Mouse (Mus musculus) stomach, postnatal 0 days (tissue): ENCODE measurements around the gene Aida. TPM values are rescaled to one million over a fixed set of nuclear protein-coding genes. Genes with fewer than 3 reads are reported as not detected.

Experiments
- ATAC-seq: fragments of 200-750 bp; cut with Nextera tagmentation; 2 replicates; pipeline ENCODE4 v1.8.0; 2017; ENCODE audit not compliant: low FRiP score, low TSS enrichment
- DNase-seq: peaks from one replicate; pipeline ENCODE4 v3.0.0-alpha.2; 2016; ENCODE audit warnings: low spot score
- H3K27ac ChIP-seq: fragments of 300-500 bp; sonication (generic); replicated peaks from 2 replicates; pipeline ENCODE4 v1.5.1; 2014; ENCODE audit warnings: mild to moderate bottlenecking, control low read depth
- H3K27me3 ChIP-seq: fragments of 300-500 bp; sonication (generic); 2 replicates; pipeline ENCODE4 v1.6.1; 2014; ENCODE audit warnings: low read length; ENCODE audit not compliant: control insufficient read depth, insufficient read depth
- H3K36me3 ChIP-seq: fragments of 300-500 bp; sonication (generic); 2 replicates; pipeline ENCODE4 v1.6.1; 2014; ENCODE audit warnings: low read length, mixed read lengths; ENCODE audit not compliant: control insufficient read depth, insufficient read depth
- H3K4me1 ChIP-seq: fragments of 300-500 bp; sonication (generic); replicated peaks from 2 replicates; pipeline ENCODE4 v1.6.1; 2014; ENCODE audit warnings: antibody characterized with exemption; ENCODE audit not compliant: control insufficient read depth, insufficient read depth
- H3K4me2 ChIP-seq: fragments of 300-500 bp; sonication (generic); replicated peaks from 2 replicates; pipeline ENCODE4 v1.6.1; 2014; ENCODE audit warnings: low read depth, mild to moderate bottlenecking, control low read depth, moderate library complexity
- H3K4me3 ChIP-seq: fragments of 300-500 bp; sonication (generic); 2 replicates; pipeline ENCODE4 v1.5.1; 2014; ENCODE audit warnings: low read depth, low read length, control low read depth
- H3K9ac ChIP-seq: fragments of 300-500 bp; sonication (generic); 2 replicates; pipeline ENCODE4 v1.6.1; 2014; ENCODE audit warnings: mild to moderate bottlenecking, low read length, control low read depth, mixed read lengths
- H3K9me3 ChIP-seq: fragments of 300-500 bp; sonication (generic); 2 replicates; pipeline ENCODE4 v1.6.1; 2016; ENCODE audit warnings: low read length; ENCODE audit not compliant: control insufficient read depth
- CTCF ChIP-seq: IDR thresholded peaks from 2 replicates; pipeline ENCODE4 v1.5.1; 2016; ENCODE audit warnings: antibody characterized with exemption, low read depth, mild to moderate bottlenecking, moderate library complexity
- EP300 ChIP-seq: optimal IDR thresholded peaks from 2 replicates; pipeline ENCODE3; 2016; ENCODE audit warnings: antibody characterized with exemption
- WGBS: fragments of 180-500 bp; shearing (Covaris S2); extraction: QIAGEN DNeasy Blood & Tissue Kit; methylation state at CpG from one replicate; pipeline ENCODE4 v1.1.7; 2014; 5-methylcytosine and 5-hydroxymethylcytosine counted together
- polyA plus RNA-seq: library from polyadenylated mRNA; unstranded; fragments of >200 nt; fragmentation: Nextera tagmentation; extraction: Ambion mirVana; gene quantifications from 2 replicates; pipeline ENCODE4 v1.2.1, GENCODE M21; 2015

Aida gene
- polyA plus RNA-seq, 1 experiment from 2014 or later: 21.1 TPM

- Histone ChIP-seq H3K9me3 (no peaks in the 10 kb centered on the region), H3K4me1 (no peaks in the 10 kb centered on the region), H3K4me2 (no peak overlapping the region), H3K4me3 (no peak overlapping the region), H3K36me3 (peaks cover 29% of the 10 kb centered on the region; the same call in 1 of the 2 replicates), H3K27me3 (no peaks in the 10 kb centered on the region), H3K27ac (no peak overlapping the region), H3K9ac (no peak overlapping the region)
- DNase-seq: no peak
- ATAC-seq: no peak
- TF ChIP-seq CTCF (no peak), EP300 (no peak)
- WGBS: 94% methylated on average over 4 of the region's 4 CpGs
Observed at GRCm38 (mm10) chr1:183289576-183289975, 6.8 kb upstream of the Aida start.

DNA sequence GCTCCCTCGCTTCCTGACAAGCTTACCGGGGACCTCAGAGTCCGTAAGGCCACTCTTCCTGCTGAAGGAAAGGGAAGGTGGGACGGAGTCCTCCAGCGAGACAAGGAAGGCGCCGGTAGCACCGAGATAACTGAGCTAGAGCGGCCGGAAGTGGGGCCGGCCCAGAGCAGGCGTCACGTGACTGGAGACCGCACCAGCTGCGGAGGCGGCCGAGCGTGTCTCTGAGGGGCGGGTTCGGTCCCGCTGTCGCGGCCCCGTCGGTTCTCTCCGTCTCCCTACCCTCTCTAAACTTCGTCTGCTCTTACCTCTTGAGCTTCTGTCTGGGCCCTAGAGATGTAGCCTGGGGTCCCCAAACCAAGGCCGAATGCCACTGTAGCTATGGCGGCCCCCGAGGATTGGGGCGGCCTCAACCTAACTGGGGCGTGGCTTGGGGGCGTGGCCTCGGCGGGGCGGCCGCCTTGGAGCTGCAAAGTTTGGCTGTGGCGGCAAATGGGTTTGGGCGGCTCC lies 540 bp downstream of the Aida start, which contains the start of gene Brox:
Gene Brox (minus strand): TSS at position 393 of the 507 bp plus-strand sequence.
- WGBS: 0% methylated on average over 37 of the region's 39 CpGs
- peak within 1 kb of the TSS; percentile 63 for H3K9ac ChIP-seq
- peak within 1 kb of the TSS; percentile 54 for H3K4me3 ChIP-seq
- no peaks in the 10 kb centered on the region for H3K4me1 ChIP-seq
- H3K4me2 ChIP-seq: peak within 1 kb of the TSS; percentile 59
- TF ChIP-seq CTCF: no peak
- no peaks in the 10 kb centered on the region for H3K9me3 ChIP-seq
- no peaks in the 10 kb centered on the region for H3K27me3 ChIP-seq
- H3K27ac ChIP-seq: peak within 1 kb of the TSS; percentile 59
- peaks cover 3% of the 10 kb centered on the region; the same call in 1 of the 2 replicates for H3K36me3 ChIP-seq
- peak; percentile 95 for DNase-seq
- peak; percentile 88 for ATAC-seq

DNA sequence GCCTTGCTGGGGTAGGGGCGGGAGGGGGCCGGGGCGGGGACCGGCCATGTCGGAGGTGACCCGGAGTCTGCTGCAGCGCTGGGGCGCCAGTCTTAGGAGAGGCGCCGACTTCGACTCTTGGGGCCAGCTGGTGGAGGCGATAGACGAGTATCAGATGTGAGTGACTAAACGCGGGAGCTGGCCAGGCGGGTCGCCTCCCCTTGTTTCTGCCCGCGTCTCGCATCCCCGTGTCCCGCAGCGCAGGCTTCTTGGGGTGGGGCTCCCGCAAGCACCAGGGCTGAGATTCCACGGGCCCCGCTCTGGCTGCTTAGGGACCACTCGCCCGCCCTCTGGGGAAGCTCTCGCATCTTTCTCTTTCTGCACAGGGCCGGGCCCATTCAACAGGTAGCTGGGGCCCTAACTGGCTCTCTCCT lies 1.1 kb downstream of the Aida start:
- Histone ChIP-seq H3K4me2 (peak overlapping the region; percentile 59), H3K4me3 (peak overlapping the region; percentile 54), H3K27ac (peak overlapping the region; percentile 30), H3K36me3 (peaks cover 3% of the 10 kb centered on the region; the same call in 1 of the 2 replicates), H3K9me3 (no peaks in the 10 kb centered on the region), H3K9ac (peak overlapping the region; percentile 43), H3K4me1 (no peaks in the 10 kb centered on the region), H3K27me3 (no peaks in the 10 kb centered on the region)
- TF ChIP-seq CTCF (no peak), EP300 (no peak)
- under 1% methylated on average over 30 of the region's 30 CpGs for WGBS
- ATAC-seq (peak; percentile 24), DNase-seq (peak; percentile 62)

GRCm38 (mm10) chr1:183297886-183298489 lies 1.6 kb downstream of the Aida start:
- H3K4me2 ChIP-seq: peak overlapping the region; percentile 59
- peaks cover 3% of the 10 kb centered on the region; the same call in 1 of the 2 replicates for H3K36me3 ChIP-seq
- no peaks in the 10 kb centered on the region for H3K9me3 ChIP-seq
- DNase-seq: peak; percentile 42
- under 1% methylated on average over 20 of the region's 20 CpGs for WGBS
- H3K9ac ChIP-seq: peak overlapping the region; percentile 43
- peak overlapping the region; percentile 30; the same call in 1 of the 2 replicates for H3K27ac ChIP-seq
- H3K27me3 ChIP-seq: no peaks in the 10 kb centered on the region
- TF ChIP-seq EP300 (no peak), CTCF (no peak)
- no peak for ATAC-seq
- no peaks in the 10 kb centered on the region for H3K4me1 ChIP-seq
- peak overlapping the region; percentile 54 for H3K4me3 ChIP-seq

- Histone ChIP-seq H3K9ac (no peak overlapping the region), H3K9me3 (no peaks in the 10 kb centered on the region), H3K4me2 (no peak overlapping the region), H3K36me3 (no peaks in the 10 kb centered on the region), H3K27ac (no peak overlapping the region), H3K27me3 (no peaks in the 10 kb centered on the region), H3K4me3 (no peak overlapping the region), H3K4me1 (no peaks in the 10 kb centered on the region)
- ATAC-seq: no peak
- peak; percentile 94 for DNase-seq
- TF ChIP-seq EP300 (no peak), CTCF (no peak)
- 84% methylated on average over 6 of the region's 6 CpGs for WGBS
Observed at GRCm38 (mm10) chr1:183299161-183299560, 2.8 kb downstream of the Aida start.

DNA sequence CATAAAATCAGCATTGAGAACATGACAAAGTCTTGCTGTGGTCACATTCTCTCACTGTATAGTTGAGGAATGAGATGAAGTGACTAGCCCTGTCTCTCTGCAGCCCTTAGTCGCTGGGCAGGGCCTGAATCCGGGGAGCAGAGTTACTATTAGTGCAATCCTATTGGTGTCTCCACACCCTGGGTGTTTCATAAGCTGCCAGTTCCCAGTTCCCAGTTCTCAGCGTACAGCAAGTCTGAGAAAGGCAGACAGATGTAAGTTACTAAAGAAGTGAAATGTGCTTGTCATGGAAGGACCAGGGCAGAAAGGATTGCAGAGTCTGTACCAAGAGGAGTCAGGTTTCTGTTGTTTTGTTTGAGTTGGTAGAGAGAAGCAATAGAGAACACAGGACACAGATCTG lies 11.2 kb downstream of the Aida start:
- DNase-seq: no peak
- Histone ChIP-seq H3K4me1 (no peaks in the 10 kb centered on the region), H3K36me3 (peaks cover 8% of the 10 kb centered on the region; the same call in 1 of the 2 replicates), H3K4me3 (no peak overlapping the region), H3K27me3 (no peaks in the 10 kb centered on the region), H3K9me3 (no peaks in the 10 kb centered on the region), H3K27ac (no peak overlapping the region), H3K9ac (no peak overlapping the region), H3K4me2 (no peak overlapping the region)
- WGBS: 74% methylated on average over 3 of the region's 3 CpGs
- TF ChIP-seq CTCF: no peak
- no peak for TF ChIP-seq EP300
- no peak for ATAC-seq
